Mouse (Mus musculus) kidney, postnatal 4 days (tissue): Measurements from ENCODE around the gene Zfp46.

Source experiments
- DNase-seq, 2 experiments: peaks; one replicate each; pipeline ENCODE4 v3.0.0; 2021; ENCODE audit warnings: mixed read lengths in 2 of 2

The Zfp46 gene

DNA sequence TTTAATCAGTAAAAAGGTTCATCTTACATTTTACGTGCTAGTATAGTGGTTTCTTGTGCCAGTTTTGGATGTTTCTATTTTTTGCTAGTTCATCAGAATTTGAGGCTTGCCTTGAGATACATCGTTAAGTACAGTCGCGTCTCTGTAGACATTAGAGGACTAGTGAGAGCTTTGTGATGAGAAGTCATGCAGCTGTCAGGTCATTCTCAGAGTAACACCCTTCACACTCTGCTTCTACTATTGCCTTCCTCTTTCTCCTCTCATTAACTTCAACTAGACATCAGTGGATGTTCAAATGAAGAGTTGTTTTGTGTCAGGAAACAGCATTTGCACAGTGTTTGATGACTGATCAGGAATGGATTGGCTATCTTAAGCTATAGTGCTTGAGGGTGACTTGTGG, 28.1 kb downstream of the Zfp46 start:
- DNase-seq = no peak

DNA sequence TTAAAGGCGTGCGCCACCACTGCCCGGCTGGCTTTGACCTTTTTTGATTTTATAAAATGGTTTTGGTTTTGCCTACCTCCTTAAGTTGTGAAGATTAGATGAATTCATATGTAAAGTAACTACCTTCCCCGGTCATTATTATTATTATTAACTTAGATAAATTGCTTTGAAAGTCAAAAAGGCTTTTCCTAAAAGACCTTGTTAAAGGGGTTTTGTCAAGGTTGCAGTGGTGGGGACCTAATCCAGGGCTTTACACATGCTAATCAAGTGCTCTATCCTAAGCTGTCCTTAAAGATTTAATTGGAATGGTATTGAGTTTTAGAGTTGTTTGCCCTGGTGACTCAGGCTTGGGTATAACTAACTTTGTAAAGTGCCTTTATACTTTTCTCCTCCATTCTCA, 33.2 kb downstream of the Zfp46 start:
- no peak for DNase-seq

DNA sequence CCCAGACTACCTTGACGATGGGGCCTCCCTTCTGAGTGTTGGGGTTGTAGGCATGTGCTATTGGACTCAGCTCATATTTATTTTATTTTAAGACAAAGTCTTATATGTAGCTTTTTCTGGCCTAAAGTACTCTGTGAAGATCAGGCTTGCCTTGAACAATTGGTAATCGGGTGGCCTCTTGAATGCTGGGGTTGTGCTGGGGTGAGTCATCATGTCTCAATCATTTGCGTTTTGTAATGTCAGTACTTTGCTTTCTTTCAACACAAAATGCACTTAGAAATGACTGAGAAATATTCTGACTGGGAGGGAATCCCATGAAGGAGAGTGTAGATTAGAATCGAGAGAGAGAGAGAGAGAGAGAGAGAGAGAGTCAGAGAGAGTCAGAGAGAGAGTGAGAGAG, 35.5 kb downstream of the Zfp46 start:
- DNase-seq = no peak

DNA sequence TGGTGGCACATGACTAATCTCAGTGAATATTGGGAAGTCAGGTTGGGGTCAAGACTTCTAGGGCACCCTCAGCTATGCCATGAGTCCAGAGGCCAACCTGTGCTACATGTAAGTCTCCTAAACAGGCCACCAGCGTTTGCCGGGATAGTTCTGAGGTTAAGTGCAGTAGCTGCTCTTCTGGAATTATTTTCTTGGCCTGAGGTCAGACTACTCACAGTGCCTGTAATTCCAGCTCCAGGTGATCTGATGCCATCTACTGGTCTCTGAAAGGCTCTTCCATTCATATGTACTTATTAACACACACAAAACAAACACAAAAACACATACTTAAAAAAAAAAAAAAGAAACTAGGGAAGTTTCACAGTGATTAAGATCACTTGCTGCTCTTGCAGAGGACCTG, 39.7 kb downstream of the Zfp46 start:
- DNase-seq = peak in 1 of 2 experiments; percentile 32

DNA sequence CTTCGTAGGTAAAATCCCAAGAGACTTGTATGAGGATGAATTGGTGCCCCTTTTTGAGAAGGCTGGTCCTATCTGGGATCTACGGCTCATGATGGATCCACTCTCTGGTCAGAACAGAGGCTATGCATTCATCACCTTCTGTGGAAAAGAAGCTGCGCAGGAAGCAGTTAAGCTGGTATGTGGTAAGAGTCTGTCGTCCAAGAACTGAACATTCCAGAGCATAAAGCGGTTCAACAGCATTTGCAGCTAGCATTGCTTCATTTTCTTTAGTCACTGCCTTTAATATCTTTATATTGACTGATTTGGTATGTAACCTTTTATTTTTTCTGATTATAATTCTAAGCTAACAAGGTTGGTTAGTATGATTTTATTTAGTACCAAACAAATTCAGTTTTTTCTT, 42.8 kb downstream of the Zfp46 start:
- DNase-seq = no peak

DNA sequence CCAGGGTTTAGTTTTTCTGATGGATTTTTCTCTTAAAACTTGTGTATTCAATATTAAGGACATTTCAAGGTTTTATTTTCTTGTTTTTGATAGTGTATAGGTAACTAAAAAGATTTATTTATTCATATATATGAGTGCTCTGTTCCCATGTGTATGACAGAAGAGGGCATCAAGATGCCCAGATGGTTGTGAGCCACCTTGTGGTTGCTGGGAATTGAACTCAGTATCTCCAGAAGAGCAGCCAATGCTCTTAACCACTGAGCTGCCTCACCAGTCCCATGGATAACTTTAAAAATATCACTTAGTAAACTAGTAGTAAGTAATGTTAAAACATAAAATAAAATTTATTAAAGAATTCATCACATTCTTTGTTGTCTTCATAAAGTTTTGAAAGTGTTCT, 43.6 kb downstream of the Zfp46 start:
- no peak for DNase-seq

DNA sequence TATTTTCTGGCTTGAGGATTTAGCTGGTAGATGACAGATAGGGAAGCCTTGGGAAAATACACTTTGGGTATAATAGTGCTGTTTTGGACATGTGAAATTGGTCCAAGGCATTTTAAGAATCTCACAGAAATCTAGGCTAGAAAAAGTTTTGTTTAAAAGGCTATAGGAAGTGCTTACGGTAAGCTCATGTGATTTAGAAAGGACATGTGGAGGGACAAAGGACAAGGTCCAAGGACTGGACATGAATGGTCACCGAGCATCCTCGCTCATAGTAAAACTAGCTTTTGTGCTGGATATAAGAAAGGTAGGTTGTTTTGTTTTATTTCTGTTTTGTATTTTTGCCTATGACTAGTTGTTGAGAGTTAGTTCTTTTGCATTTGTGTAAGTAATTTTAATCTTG, 47.2 kb downstream of the Zfp46 start:
- no peak for DNase-seq

DNA sequence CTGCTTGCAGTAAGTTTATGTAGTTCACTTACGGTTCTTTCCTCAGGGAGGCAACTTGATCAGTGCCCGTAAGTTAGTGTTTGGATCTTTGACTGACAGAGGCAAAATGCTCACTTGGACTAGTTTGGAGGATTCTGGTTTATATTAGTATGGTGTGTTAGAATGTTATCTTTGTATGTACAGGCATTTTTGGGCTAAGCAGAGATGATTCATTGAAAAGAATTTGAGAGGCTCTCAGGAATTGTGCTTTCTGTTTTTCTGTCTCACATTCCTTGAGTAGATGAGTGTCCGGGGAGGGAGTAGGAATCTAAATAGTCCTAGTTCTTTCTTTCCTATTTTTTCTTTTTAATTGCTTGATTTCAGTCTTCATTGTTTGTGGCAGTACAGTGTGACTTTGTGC, 48.7 kb downstream of the Zfp46 start:
- DNase-seq = no peak

DNA sequence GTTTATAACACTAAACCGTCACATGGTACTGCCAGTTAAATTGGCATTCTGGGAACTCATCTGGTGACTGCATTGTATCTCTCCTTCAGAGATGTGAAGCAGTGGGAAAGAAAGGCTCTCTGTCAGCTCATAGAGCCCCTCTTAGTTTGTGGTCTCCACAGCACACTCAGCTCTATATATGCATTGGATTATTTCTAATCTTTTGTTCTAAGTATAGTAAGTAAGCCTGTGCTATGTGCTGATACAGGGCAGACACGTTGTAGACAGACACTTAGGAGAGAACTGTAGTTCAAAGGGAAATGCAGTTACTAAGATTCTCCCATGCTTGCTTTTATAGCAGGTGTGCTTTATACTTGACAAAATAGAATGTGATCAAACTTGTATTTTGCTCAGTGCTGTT, 50.6 kb downstream of the Zfp46 start:
- no peak for DNase-seq

DNA sequence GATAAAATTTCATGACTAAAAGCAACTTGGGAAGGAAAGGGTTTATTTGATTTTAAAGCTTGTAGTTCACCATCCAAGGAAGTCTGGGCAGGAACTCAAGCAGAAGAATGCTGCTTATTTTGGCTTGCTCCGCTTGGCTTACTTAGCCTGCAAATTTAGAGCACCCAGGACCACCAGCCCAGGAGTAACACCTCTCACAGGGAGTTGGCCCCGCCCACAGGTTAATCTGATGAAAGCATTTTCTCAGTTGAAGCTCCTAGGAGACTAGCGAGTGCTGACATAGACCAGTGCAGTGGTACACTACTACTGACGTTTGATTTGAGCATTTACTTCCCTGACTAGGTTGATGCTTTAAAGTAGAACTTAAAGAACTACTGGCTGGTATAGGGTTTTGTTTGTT, 52.6 kb downstream of the Zfp46 start:
- DNase-seq = peak in 1 of 2 experiments; percentile 25
